Mouse (Mus musculus): Measurements from ENCODE around the gene Gm30191.
"Not testable (repeated sequence)": the region's sequence is repeated elsewhere in the genome, so short reads cannot be mapped to it uniquely, and the experiment has no call there.

The Gm30191 gene

GRCm38 (mm10) chr4:134287575-134288025, 40.9 kb downstream of the Gm30191 start, which contains the start of gene Pdik1l:
TSS of gene Pdik1l (minus strand) at chr4:134287895.
- peak; percentile 85 to 87 for DNase-seq

- DNase-seq = no peak
These were observed 41.9 kb downstream of the Gm30191 start for GRCm38 (mm10) chr4:134288397-134289256.

- peak; percentile 71 to 80 for DNase-seq
These were observed 45.3 kb downstream of the Gm30191 start for GRCm38 (mm10) chr4:134292067-134292466.

- no peak for DNase-seq
These were observed 46.4 kb downstream of the Gm30191 start for GRCm38 (mm10) chr4:134293061-134293691.

GRCm38 (mm10) chr4:134293692-134294163, 47.0 kb downstream of the Gm30191 start:
- DNase-seq = no peak

- DNase-seq = not testable (repeated sequence)
These were observed 49.4 kb downstream of the Gm30191 start for GRCm38 (mm10) chr4:134296096-134296495.

- DNase-seq = no peak
These were observed 49.8 kb downstream of the Gm30191 start for GRCm38 (mm10) chr4:134296523-134296922.

- DNase-seq = no peak
These were observed 50.6 kb downstream of the Gm30191 start for GRCm38 (mm10) chr4:134297369-134297768.

GRCm38 (mm10) chr4:134298626-134299497, 52.1 kb downstream of the Gm30191 start:
- DNase-seq = no peak

GRCm38 (mm10) chr4:134299498-134299810, 52.7 kb downstream of the Gm30191 start:
- DNase-seq = no peak

Measured in thymus, postnatal 36 days (tissue).